Mouse (Mus musculus) MEL (cell line): ENCODE data around the gene Cldn4. TPM values are rescaled to one million over a fixed set of nuclear protein-coding genes. Genes with fewer than 3 reads are reported as not detected.

Experiments used
- DNase-seq: peaks from one replicate; pipeline ENCODE4 v3.0.0; 2011; ENCODE audit warnings: low read depth, low spot score
- H3K27ac ChIP-seq: 2 replicates; pipeline ENCODE4 v1.5.1; 2012; ENCODE audit warnings: low read depth, mild to moderate bottlenecking, control low read depth, low read length, moderate library complexity; ENCODE audit not compliant: control insufficient read depth
- H3K27me3 ChIP-seq, 2 experiments: fragments of 150-350 bp in 1 of 2; sonication (generic) in 1 of 2; 2 replicates each; pipeline ENCODE4 v1.6.1; 2012; ENCODE audit warnings: low read length in 2 of 2, mild to moderate bottlenecking in 2 of 2, improper control_type of control experiment in 1 of 2, moderate library complexity in 1 of 2; ENCODE audit not compliant: insufficient read depth in 2 of 2, control insufficient read depth in 1 of 2
- H3K36me3 ChIP-seq, 2 experiments: 2 replicates each; pipeline ENCODE4 v1.6.1; 2012 to 2014; ENCODE audit warnings: low read length in 2 of 2, improper control_type of control experiment in 1 of 2, inconsistent platforms in 1 of 2, mild to moderate bottlenecking in 1 of 2; ENCODE audit not compliant: insufficient read depth in 2 of 2, control insufficient read depth in 1 of 2
- H3K4me1 ChIP-seq, 2 experiments: fragments of 150-350 bp in 1 of 2; sonication (generic) in 1 of 2; 2 replicates each; pipeline ENCODE4 v1.6.1; 2012; ENCODE audit warnings: low read length in 2 of 2, improper control_type of control experiment in 1 of 2, mild to moderate bottlenecking in 1 of 2; ENCODE audit not compliant: insufficient read depth in 2 of 2, control insufficient read depth in 1 of 2
- H3K4me3 ChIP-seq, 2 experiments: fragments of 150-350 bp in 1 of 2; sonication (generic) in 1 of 2; 2 replicates each; pipeline ENCODE4 v1.5.1; 2012; ENCODE audit warnings: low read depth in 2 of 2, low read length in 2 of 2, mild to moderate bottlenecking in 2 of 2, moderate library complexity in 2 of 2, control low read depth in 1 of 2, improper control_type of control experiment in 1 of 2; ENCODE audit not compliant: control insufficient read depth in 1 of 2, insufficient read depth in 1 of 2
- H3K79me2 ChIP-seq: 2 replicates; pipeline ENCODE4 v1.6.1; 2012; ENCODE audit warnings: mild to moderate bottlenecking, low read length, moderate library complexity; ENCODE audit not compliant: control insufficient read depth, poor library complexity, insufficient read depth
- H3K9ac ChIP-seq: 2 replicates; pipeline ENCODE4 v1.6.1; 2012; ENCODE audit warnings: low read depth, mild to moderate bottlenecking, control low read depth, low read length, moderate library complexity; ENCODE audit not compliant: control insufficient read depth, poor library complexity, severe bottlenecking
- H3K9me3 ChIP-seq: fragments of 150-350 bp; sonication (generic); replicated peaks from 2 replicates; pipeline ENCODE4 v1.6.1; 2012; ENCODE audit warnings: mild to moderate bottlenecking, low read length, improper control_type of control experiment, moderate library complexity; ENCODE audit not compliant: insufficient read depth
- CHD1 ChIP-seq: IDR thresholded peaks from 2 replicates; pipeline ENCODE4 v1.6.1; 2012; ENCODE audit warnings: low read depth, mild to moderate bottlenecking, inconsistent platforms, low read length, improper control_type of control experiment
- E2F4 ChIP-seq: IDR thresholded peaks from 2 replicates; pipeline ENCODE4 v1.6.1; 2011; ENCODE audit warnings: low read depth, low read length, improper control_type of control experiment, borderline replicate concordance
- GABPA ChIP-seq: IDR thresholded peaks from 2 replicates; pipeline ENCODE4 v1.6.1; 2012; ENCODE audit warnings: low read depth, mild to moderate bottlenecking, inconsistent platforms, low read length, improper control_type of control experiment, moderate library complexity
- JUND ChIP-seq: IDR thresholded peaks from 2 replicates; pipeline ENCODE4 v1.6.1; 2011; ENCODE audit warnings: low read depth, mild to moderate bottlenecking, improper control_type of control experiment, low read length
- MAFK ChIP-seq: IDR thresholded peaks from 2 replicates; pipeline ENCODE4 v1.6.1; 2011; ENCODE audit warnings: low read depth, mild to moderate bottlenecking, low read length, improper control_type of control experiment, borderline replicate concordance
- MAX ChIP-seq: IDR thresholded peaks from 2 replicates; pipeline ENCODE4 v1.6.1; 2011; ENCODE audit warnings: low read length, improper control_type of control experiment
- MAZ ChIP-seq: IDR thresholded peaks from 2 replicates; pipeline ENCODE4 v1.6.1; 2012; ENCODE audit warnings: low read depth, mild to moderate bottlenecking, inconsistent platforms, low read length, improper control_type of control experiment
- MXI1 ChIP-seq: IDR thresholded peaks from 2 replicates; pipeline ENCODE4 v1.6.1; 2011; ENCODE audit warnings: mild to moderate bottlenecking, low read depth, low read length, improper control_type of control experiment
- MYB ChIP-seq: IDR thresholded peaks from 2 replicates; pipeline ENCODE4 v1.6.1; 2011; ENCODE audit warnings: mild to moderate bottlenecking, low read depth, low read length, improper control_type of control experiment
- NELFE ChIP-seq: IDR thresholded peaks from 2 replicates; pipeline ENCODE4 v1.6.1; 2011; ENCODE audit warnings: low read depth, low read length, improper control_type of control experiment
- POLR2A ChIP-seq, 2 experiments: IDR thresholded peaks; 2 replicates each; pipeline ENCODE4 v1.6.1; 2011 to 2012; ENCODE audit warnings: low read length in 2 of 2, mild to moderate bottlenecking in 2 of 2, control low read depth in 1 of 2, improper control_type of control experiment in 1 of 2, low read depth in 1 of 2, moderate library complexity in 1 of 2; ENCODE audit not compliant: control insufficient read depth in 1 of 2, insufficient read depth in 1 of 2, poor library complexity in 1 of 2
- SIN3A ChIP-seq: IDR thresholded peaks from 2 replicates; pipeline ENCODE4 v1.6.1; 2012; ENCODE audit warnings: low read length, improper control_type of control experiment, inconsistent platforms
- UBTF ChIP-seq: IDR thresholded peaks from 2 replicates; pipeline ENCODE4 v1.6.1; 2012; ENCODE audit warnings: low read depth, mild to moderate bottlenecking, inconsistent platforms, low read length, improper control_type of control experiment, moderate library complexity, borderline replicate concordance; ENCODE audit not compliant: insufficient read depth
- USF1 ChIP-seq: IDR thresholded peaks from 2 replicates; pipeline ENCODE4 v1.6.1; 2014; ENCODE audit warnings: low read depth, mild to moderate bottlenecking, inconsistent platforms, low read length, improper control_type of control experiment, moderate library complexity
- ZC3H11A ChIP-seq: IDR thresholded peaks from 2 replicates; pipeline ENCODE4 v1.6.1; 2012; ENCODE audit warnings: low read depth, mild to moderate bottlenecking, inconsistent platforms, low read length, improper control_type of control experiment
- polyA plus RNA-seq, 2 experiments: library from polyadenylated mRNA; stranded (reverse) in 1 of 2; unstranded in 1 of 2; fragments of >175 nt in 1 of 2; fragments of >200 nt in 1 of 2; gene quantifications; 2 replicates each; pipeline versions ENCODE4 v1.2.1 to v1.2.4; 2012; ENCODE audit warnings: low replicate concordance in 2 of 2, low read depth in 1 of 2; ENCODE audit not compliant: insufficient read length in 2 of 2, insufficient read depth in 1 of 2, missing spikeins in 1 of 2
- total RNA-seq: library from RNA; depleted of rRNA; stranded (reverse); fragments of 300-350 nt; gene quantifications from 2 replicates; pipeline ENCODE4 v1.2.3, GENCODE M21; 2012

Gene Cldn4
- total and polyA plus RNA-seq, 3 experiments, result 0.04 to 0.08 TPM; not detected in 1

DNA sequence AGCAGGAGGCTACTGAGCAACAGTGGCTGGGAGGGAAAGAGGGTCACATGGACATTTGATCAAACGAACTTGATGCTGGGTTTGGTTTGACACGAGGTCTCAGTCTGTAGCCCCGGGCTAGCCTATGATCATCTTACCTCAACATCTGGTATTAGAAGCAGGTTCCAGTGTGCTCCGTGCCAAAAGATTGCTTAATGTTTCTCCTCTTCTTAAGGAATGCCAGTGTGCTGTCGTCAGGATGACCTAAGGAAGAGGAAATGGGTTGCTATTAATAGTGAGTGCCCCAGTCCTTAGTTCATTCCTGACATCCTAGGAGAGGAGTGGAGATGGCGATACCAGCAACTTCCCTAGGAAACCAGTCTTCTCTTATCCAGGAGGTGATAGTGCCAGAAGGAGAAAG is 43.0 kb upstream of the Cldn4 start:
- H3K4me3 ChIP-seq, result no peak overlapping the region
- H3K27me3 ChIP-seq, result peaks cover 9 to 23% of the 10 kb centered on the region in 2 experiments
- TF ChIP-seq GABPA (no peak), USF1 (no peak)
- no peak for DNase-seq
- H3K79me2 ChIP-seq, result no peaks in the 10 kb centered on the region
- 0 out of 4 replicates have a peak, but pooled peaks cover 0 to 6% of the 10 kb centered on the region in 2 experiments for H3K4me1 ChIP-seq
- no peak overlapping the region for H3K9ac ChIP-seq
- no peaks in the 10 kb centered on the region for H3K9me3 ChIP-seq
- H3K36me3 ChIP-seq, result no peaks in the 10 kb centered on the region
- H3K27ac ChIP-seq, result no peak overlapping the region

DNA sequence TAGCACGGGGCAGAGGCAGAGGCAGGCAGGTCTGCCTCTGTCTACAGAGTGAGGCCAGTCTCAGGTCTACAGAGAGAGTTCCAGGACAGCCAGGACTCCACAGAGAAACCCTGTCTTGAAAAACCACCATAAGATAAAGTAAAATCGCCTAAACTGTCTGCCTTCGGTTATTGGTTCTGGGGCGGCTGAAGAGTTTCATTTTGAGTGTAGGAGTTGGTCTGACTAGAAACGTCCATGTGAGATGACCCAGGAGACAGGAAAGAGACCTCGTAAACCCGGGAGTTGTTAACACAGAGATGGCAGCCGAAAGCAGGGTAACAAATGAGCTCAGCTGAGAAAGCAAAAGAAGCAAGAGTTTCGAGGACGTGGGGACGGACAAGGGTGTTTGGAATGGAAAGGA is 42.4 kb upstream of the Cldn4 start:
- Histone ChIP-seq H3K4me3 (no peak overlapping the region), H3K27me3 (peaks cover 9 to 23% of the 10 kb centered on the region in 2 experiments), H3K4me1 (0 out of 4 replicates have a peak, but pooled peaks cover 0 to 6% of the 10 kb centered on the region in 2 experiments), H3K79me2 (no peaks in the 10 kb centered on the region), H3K9me3 (no peaks in the 10 kb centered on the region), H3K9ac (no peak overlapping the region), H3K27ac (no peak overlapping the region), H3K36me3 (no peaks in the 10 kb centered on the region)
- TF ChIP-seq SIN3A (no peak), POLR2A (IDR thresholded peaks at IDR 0.05; ENCODE audit: control insufficient read depth in 1 of 2, insufficient read depth in 1 of 2, low read depth in 1 of 2, low read length in 2 of 2, poor library complexity in 1 of 2) (no peak), MXI1 (no peak), UBTF (no peak), MAFK (no peak), GABPA (no peak), E2F4 (no peak), ZC3H11A (no peak), MAX (no peak), JUND (no peak), CHD1 (no peak), MAZ (no peak), NELFE (no peak), MYB (no peak)
- no peak for DNase-seq
